Mouse (Mus musculus) kidney, adult 2 months (tissue): Measurements from ENCODE around the gene Ss18l2.

Experiments used
- CTCF ChIP-seq: fragments of 200-500 bp; conservative IDR thresholded peaks from 2 replicates; pipeline ENCODE4 v1.5.1; 2011; ENCODE audit warnings: low read depth, mild to moderate bottlenecking, control low read depth, low read length, moderate library complexity, mixed read lengths; ENCODE audit not compliant: insufficient read depth, insufficient read length
- POLR2A ChIP-seq: fragments of 200-500 bp; IDR thresholded peaks from one replicate; pipeline ENCODE4 v1.6.1; 2011; ENCODE audit warnings: low read depth, low read length, control low read depth

GRCm38 (mm10) chr9:121707801-121708200 lies 2.3 kb upstream of the Ss18l2 start:
- TF ChIP-seq POLR2A (no peak), CTCF (no peak)
